Mouse (Mus musculus): ENCODE data around the gene Tchp. TPM values are rescaled to one million over a fixed set of nuclear protein-coding genes. Genes with fewer than 3 reads are reported as not detected.

Gene Tchp
- 1 to 10 TPM; 3.5 to 3.6 TPM for total RNA-seq (2021)

DNA sequence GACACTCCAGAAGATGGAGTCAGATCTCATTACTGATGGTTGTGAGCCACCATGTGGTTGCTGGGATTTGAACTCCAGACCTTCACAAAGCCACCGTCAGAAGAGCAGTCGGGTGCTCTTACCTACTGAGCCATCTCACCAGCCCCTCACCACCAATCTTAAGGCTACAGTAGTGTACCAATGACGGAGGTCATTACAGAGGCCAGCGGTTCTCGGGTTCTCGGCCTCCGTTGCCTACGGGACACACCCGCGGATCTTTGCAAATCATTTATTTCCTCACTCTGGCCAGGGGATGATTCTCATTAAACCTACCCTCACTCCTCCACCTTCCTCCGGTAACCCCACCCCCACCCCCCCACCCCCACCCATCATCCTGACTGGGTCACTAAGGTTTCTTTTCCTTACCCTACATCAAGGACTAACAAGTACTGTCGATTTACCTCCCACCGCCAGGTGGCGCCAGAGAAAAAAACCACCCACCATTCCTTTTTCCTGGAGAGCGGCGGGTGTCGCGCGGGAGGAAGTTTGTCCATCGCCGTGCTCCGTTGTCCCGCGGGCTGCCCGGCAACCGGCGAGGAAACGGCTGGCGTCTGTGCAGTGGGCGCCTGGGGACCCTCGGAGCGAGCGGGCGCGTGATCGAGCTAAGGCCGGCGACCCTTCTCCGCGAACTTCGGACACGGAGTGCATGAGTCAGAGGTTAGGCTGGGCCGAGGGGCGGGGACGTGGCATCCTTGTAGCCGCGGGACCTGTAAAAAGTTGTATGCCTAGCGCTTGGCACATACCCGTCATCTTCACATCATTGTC lies at the start of gene Tchp:
Gene Tchp, plus strand, starts transcription at position 496 of the 804 bp plus-strand sequence.
- DNase-seq (ENCODE audit: low spot score) = peak; percentile 85
- intact Hi-C loops (cut with DNase I) = loop anchor here (2.0 to 5.0 kb wide), 6 partner anchors 29 to 195 kb away; partner anchors contain the start of gene Gm9936

DNA sequence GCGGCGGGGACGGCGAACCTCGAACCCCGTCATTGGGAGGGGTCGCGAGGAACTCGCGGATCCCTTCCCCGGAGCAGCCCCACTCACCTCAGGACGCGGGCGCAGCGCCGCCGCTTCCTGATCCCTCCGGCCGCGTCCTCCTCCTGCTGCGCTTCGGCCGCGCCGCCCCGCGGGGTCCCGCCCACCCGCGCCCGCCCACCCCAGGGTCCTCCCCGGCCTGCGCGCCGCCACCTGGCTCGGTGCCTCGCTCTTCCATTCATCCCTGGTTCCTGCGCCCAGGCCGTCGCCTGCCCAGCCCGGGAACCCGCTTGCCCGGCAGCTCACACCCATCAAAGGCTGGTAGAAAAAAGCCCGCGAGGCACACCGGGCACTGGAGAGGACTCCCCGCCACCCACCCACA lies 49.3 kb upstream of the Tchp start, which contains the start of gene Trpv4:
Gene Trpv4, minus strand, starts transcription at position 167 of the 400 bp plus-strand sequence.
- DNase-seq (ENCODE audit: low spot score) = no peak
- intact Hi-C loops (cut with DNase I) = no loop called here

DNA sequence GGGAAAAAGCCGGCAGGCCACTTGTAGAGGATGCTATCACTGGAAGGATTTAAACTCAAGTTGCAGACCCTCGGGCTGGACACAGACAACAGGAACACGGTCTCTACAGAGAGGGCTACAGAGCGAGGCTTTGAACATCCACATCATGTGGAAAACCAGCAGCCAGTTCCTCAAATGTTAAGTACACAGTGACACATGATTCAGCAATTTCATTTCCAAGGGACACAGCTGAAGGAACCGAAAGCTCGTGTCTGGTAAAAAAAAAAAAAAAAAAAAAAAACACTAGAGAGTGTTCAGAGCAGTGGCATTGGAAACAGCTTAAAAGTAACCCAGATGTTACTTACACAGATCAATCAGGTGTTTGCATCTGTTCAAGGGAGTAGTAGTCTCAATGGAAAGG lies 46.5 kb upstream of the Tchp start:
- intact Hi-C loops (cut with DNase I) = no loop called here
- DNase-seq (ENCODE audit: low spot score) = no peak

DNA sequence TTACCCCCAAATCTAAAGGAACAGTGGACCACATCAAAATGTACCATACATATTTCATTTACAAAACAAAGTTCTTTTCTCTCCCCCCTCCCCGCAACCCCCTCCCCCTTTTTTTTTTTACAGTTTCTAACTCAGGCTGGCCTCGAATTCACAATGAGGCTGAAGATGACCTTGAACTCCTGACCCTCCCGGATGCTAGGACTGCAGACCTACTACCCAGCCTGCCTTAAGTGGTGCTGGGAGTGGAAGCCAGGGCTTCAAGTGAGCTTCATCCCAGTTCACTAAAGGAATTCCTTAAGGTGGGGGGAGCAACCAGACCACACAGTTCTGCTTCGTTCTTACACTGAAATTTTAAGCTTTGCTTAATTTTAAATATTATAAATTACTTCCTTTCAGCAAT lies 43.4 kb upstream of the Tchp start:
- DNase-seq (ENCODE audit: low spot score) = no peak
- intact Hi-C loops (cut with DNase I) = no loop called here

DNA sequence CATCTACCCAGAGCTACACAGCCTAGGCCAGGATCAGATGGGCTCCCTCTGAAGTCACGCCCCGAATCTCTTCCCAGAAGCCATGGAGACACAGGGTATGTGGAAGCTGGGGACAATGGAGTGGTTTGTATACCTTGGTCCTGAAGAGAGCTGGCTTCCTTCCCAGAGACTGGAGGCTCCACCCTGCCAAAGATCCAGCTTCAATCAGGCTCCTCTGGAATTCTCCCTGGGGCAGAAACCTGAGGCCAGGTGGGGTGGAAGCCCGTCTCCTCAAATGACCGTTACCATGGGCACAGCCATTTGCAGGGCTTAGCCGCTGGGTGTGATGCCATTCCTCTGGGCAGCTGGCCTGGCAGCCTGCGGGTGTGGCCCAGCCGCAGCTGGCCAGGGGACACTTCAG lies 42.8 kb upstream of the Tchp start:
- intact Hi-C loops (cut with DNase I) = no loop called here

DNA sequence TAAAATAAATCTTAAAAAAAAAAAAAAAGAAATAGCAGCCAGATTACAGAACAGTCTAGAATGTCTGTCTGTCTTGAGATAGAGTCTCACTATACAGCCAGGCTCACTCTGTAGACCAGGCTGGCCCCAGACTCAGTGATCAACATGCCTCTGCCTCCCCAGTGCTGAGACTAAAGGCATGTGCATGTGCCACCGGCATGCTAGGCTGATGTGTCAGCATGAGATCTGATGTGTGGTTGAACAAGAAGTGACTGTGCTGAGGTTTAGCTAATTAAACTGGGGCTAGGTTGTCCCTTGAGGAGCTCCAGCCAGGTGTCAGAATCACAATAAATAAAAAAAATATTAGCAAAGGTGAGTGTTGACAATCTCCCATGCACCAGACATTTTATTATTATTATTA lies 40.9 kb upstream of the Tchp start:
- DNase-seq (ENCODE audit: low spot score) = no peak
- intact Hi-C loops (cut with DNase I) = loop anchor here (1.0 kb wide), 1 partner anchor 27 kb away; no protein-coding TSS in a partner anchor

More for the DNA sequence above, 42.8 kb upstream of the Tchp start:
- no peak for DNase-seq (ENCODE audit: low spot score)

DNA sequence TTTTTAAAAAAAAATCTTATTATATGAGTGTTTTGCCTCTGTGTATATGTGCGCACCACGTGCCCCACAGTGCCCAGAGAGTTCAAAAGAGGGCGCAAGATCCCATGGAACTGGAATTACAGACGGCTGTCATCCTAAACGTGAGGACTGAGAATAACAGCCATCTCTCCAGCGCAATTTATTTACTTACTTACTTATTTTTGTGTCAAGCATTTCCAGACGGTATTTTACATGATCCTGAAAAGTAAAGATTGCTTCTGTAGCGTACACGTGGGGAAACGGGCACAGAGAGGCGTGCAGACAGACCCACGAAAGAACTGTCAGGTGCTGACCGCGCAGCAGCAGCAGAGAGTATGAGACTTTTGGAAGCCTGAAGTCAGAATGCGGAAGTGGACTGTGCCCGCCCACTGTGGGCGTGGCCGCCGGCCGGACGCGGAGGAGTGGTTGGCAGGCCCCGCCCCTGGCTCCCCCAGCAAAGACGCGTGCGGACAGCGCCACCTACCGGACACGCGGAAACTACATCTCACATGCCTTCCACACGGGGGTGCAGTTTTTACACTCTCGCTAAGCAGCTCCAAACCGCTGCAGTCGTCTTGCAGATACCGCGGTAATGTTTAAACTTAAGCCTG lies 40.2 kb upstream of the Tchp start:
- DNase-seq (ENCODE audit: low spot score) = peak; percentile 95
- intact Hi-C loops (cut with DNase I) = loop anchor here (1.0 kb wide), 1 partner anchor 28 kb away; no protein-coding TSS in a partner anchor

DNA sequence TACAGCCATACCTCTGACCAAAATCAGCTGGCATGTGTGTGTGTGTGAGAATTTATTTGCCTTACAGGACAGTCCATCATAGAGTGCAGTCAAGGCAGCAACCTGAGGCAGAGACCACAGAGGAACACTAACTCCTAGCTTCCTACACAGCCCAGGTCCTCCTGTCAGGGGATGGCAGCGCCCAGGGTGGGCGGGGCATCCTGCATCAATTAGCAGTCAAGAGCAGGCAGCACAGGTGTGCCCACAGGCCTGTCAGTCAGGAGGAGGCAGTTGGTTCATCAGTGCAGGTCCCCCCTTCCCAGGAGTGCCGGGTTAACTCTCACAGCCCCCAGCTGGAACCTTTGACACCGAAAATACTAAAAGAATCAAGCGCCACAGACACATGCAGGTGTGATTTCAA lies 38.5 kb upstream of the Tchp start:
- no peak for DNase-seq (ENCODE audit: low spot score)
- intact Hi-C loops (cut with DNase I) = loop anchor here (2.0 kb wide), 1 partner anchor 20 kb away; no protein-coding TSS in a partner anchor

DNA sequence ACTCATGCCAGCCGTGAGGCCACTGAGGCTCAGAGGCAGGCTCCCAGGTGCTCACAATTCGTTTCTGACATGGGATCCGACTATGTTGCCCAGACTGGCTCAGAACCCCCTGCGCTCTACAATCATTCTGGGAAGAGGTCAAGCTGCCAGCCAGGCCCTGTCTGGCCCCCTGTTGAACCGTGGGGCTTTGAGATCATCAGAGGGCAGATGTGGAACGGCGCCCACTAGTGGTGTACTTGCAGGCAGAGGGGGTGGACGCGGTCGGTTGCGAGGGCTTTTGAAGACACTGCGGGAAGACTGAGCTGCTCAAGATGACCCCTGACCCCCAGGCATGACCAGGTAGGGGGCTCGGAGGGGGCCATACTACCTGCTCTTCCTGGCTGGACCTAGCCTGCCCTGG lies 34.4 kb upstream of the Tchp start:
- intact Hi-C loops (cut with DNase I) = no loop called here
- no peak for DNase-seq (ENCODE audit: low spot score)

DNA sequence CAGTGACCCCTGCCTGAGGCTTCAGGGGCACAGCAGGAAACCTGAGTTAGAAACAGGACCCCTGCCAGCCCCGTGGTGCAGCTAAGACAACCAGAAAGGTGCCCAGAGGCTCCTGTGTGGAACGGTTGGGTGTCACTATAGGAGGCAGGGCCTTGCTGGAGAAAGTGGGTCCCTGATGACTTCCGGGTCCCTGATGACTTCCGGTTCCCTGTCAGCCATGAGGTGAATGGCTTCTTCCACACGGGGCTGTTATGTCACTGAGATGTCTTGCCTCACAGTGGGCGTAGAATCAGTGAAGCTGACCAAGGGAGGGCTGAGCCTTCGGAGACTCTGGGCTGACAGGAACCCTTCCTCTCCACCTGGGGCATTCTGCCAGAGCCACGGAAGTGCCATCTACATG lies 33.0 kb upstream of the Tchp start:
- no peak for DNase-seq (ENCODE audit: low spot score)
- intact Hi-C loops (cut with DNase I) = no loop called here

DNA sequence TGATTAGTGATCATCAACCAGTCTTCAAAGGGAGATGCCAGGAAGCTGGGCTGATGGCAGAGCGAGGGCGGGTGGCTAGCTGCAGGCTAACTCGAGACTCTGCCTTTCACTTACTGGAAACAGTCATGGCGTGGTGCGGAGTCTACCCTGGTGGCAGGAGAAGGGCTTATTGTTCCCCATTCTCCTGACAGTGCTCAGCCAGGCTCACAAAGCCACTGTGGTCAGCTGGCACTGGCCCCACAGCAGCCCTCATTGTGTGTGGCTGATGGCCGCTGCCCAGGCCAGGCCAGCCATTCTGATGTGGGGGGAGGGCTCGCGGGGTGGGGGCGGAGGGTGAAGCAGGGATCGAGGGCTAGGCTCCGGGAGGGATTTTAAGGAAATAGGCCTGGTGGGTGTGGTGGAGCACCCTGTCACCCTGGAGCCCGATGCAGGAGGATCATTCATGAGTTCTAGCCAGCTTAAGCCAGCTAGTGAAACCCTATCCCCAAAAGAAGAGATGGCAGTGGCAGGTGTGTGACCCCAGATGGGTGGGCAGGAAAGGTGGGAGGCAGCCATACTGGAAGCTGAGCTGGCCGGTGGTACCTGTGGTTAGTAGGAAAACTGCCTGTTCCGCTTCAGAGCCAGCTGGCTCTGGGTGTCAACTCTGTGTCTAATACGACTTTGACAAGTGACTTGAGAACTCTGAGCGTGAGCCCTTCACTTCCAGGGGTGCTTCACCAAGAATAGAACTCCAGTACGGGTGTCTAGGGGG lies 27.5 kb upstream of the Tchp start:
- intact Hi-C loops (cut with DNase I) = no loop called here
- no peak for DNase-seq (ENCODE audit: low spot score)

DNA sequence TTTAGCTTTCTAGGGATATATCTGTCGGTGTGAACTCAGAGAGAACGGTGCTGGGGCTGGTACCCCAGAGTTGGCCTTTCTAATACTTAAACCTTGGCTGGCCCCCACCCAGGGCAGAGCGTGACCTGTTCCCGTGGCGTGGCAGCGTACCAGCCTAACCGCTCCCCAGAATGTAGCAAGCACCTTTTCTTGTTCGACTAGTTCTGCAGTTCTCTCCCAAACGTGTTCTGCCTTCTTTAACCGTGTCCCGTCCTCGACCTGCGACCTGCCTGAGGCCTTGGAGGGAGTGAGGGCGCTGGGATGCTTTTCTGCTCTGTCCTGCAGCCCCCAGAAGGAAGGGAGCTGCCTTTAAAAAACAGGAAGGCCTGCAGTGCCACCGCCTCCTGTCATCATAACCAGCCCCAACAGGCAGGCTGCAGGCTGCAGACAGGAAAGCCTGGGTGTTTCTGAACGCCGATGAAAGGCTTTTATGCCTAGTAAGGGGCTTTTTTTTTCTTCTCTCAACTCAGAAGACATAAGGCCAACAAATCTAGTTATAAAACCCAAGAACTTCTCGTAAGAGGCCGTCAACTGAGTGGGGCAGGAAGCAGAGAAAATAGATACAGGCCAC lies 26.8 kb upstream of the Tchp start:
- no peak for DNase-seq (ENCODE audit: low spot score)
- intact Hi-C loops (cut with DNase I) = no loop called here

DNA sequence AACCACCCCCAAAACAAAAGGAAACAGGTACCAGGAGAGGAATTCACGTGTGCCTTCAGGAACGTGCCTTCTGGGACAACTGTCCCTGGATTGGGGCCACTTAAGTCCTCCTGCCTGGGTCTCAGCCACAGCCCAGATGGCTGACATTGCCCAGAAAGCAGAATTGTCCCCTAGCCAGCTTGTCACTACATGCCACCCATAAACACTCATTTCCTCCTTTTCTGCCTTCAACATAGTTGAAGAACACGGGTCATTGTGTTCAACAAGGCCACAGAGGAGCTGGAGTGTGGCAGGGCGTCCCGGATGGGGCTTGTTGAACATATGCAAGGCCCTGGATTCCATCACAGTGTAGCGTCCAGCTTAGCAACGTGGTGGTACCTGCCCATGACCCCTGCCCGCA lies 25.8 kb upstream of the Tchp start:
- no peak for DNase-seq (ENCODE audit: low spot score)
- intact Hi-C loops (cut with DNase I) = no loop called here

DNA sequence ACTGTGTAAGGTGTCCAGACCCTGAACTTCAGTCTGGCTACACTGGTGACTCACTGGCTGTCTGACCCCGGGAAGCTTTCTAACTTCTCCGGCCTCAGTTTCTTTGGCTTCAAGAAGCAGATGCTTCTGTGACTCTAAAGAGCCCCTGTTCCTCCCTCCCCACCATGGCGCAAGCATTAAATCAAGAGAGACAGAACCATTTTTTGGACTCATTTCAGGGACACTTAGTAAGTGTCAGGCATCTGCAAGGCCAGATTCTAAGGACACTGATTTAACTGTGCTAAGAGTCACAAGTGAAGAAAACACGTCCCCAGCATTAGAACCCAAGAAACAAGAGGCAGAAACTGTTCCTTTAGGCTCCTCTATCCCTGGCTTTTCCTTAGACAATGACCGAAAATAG lies 21.6 kb upstream of the Tchp start:
- DNase-seq (ENCODE audit: low spot score) = no peak
- intact Hi-C loops (cut with DNase I) = no loop called here

DNA sequence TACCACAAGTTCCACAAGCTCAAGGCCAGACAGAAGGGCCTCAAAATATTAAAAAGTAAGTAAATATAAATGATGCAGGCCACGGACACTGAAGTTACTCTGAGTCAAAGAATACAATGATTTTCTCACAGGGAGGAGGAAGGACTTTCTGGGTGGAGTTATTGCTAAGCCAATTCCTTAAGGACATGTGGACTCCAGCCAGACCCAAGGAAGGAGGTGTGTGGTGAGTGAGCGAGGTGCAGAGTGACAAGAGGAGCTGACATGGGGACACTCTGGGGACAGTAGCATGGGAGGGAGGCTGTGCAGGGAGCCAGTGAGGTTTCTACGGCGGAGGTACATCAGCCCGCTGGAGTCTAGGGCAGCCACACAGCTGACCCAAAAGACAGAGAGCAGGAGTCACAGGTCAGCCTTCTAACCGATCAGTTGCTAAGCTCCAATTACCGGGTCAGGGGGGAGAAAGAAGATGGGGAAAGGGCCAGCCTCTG lies 20.8 kb upstream of the Tchp start:
- intact Hi-C loops (cut with DNase I) = no loop called here
- no peak for DNase-seq (ENCODE audit: low spot score)

DNA sequence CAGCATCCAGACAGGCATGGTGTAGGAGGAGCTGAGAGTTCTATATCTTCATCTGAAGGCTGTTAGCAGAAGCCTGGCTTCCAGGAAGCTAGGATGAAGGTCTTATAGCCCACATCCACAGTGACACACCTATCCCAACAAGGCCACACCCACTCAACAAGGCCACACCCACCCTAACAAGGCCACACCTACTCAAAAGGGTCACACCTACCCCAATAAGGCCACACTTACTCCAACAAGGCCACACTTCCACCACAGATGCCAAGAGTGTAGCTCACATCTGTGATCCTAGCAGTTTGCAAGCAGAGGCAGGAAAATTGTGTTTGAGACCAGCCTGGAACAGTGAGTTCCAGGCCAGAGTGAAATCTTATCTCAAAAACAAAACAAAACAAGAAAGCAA lies 19.7 kb upstream of the Tchp start:
- intact Hi-C loops (cut with DNase I) = loop anchor here (2.0 kb wide), 1 partner anchor 19 kb away; no protein-coding TSS in a partner anchor
- no peak for DNase-seq (ENCODE audit: low spot score)

DNA sequence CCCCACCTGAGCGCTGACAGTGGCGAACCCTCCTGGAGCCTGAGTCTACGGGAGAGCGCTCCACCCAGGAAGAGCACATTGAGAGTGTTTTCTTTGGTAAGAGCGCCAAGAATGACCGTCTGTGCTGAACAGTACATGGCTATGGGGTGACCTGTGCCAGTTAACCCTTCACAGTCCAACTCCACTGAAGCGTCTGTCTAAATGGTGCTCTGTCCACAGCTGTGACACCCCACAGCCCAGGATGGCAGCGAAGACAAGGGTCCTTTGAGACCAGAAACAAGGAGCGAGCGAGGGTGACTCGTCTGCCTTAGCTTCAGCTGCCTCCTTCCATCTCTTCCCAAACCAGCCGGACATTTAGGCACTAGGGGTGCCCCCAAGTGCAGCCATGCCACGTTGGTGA lies 18.9 kb upstream of the Tchp start:
- intact Hi-C loops (cut with DNase I) = loop anchor here (2.0 kb wide), 1 partner anchor 20 kb away; no protein-coding TSS in a partner anchor
- no peak for DNase-seq (ENCODE audit: low spot score)

DNA sequence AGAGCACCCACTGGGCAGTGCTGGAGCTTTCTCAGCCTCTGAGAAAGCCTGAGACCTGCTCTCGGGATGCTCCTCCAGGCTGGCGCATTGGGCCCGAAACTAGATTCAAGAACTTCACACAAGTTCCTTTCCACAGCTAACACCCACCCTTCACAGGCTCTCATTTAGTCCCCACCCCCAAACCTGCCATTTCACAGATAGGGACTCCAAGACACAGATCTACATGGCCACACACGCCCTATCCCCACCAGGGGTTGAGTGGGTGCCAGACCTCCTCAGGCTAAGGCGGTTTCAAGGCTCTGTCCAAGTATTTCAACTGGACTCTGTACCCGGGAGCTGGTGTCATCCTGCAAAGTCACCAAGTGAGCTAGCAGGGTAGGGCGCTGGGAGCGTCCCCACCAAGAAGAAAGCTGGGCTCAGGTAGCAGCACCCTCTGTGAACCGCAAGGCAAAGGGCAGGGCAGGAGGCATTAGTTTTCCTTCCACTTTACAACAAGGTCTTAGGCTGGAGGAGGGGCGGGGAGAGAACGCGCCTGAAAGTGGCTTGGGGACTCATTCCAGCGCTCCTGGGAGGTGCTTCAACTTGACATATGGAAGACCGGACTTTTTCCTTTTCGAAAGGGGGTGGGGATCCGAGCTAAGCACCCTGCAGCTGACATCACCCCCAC lies 17.7 kb upstream of the Tchp start:
- DNase-seq (ENCODE audit: low spot score) = no peak
- intact Hi-C loops (cut with DNase I) = loop anchor here (2.0 kb wide), 1 partner anchor 21 kb away; no protein-coding TSS in a partner anchor
